Mouse (Mus musculus) right cerebral cortex, postnatal 10 days (tissue): ENCODE data around the gene Dusp10.

ENCODE experiments used
- DNase-seq, 2 experiments: peaks; one replicate each; pipeline ENCODE4 v3.0.0; 2021; ENCODE audit warnings: low spot score in 2 of 2

Dusp10 gene

DNA sequence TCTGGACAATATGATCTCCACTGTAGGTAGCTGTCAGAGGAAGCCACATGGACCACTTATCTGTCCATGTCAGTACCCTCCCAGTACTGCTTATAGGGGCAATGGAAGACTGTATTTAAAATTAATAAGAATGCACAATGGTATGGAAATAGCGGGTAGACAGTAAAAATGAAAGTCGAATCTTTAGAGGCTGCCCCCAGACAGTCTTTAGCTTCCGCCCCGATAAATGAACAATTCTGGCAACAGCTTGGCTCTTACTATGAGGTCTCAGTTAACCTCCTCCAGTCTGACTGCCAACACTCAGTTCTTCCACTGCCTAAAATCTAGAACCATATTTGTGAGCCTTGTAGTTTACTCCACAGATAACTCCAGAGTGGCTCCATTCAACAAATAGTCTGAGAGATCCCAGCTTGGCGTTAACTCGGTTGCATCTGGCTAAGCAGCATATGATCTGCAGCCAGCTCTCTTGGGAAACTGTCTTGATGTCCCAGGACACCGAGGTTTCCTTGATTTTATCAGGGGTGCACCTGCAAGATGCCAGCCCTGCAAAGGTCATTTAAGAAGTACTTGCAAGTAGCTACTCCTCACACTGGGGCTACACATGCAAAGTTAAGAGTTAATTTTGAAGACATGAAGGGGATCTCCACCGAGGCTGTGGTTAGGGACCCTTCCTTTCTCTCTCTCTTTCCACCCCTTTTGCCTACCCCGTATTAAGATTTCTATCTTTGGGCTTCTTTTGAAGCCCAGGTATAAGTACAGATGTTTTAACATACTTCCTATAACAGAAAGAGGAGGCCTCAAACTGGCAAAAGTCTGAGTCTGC, 88.0 kb downstream of the Dusp10 start:
- DNase-seq = no peak

DNA sequence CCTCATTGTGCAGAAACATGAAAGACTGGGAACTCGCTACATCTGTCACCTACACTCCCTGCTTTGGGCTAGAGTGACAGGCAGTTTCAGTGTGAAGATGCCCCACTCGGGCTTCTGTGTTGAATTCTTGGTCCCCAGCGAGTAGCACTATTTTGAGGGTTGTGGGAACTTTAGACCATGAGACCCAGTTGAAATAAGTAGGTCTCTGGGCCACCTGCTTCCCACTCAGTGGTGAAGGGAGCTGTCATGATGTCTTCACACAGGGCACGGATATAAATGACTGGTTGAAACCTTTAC, 88.6 kb downstream of the Dusp10 start:
- no peak for DNase-seq

DNA sequence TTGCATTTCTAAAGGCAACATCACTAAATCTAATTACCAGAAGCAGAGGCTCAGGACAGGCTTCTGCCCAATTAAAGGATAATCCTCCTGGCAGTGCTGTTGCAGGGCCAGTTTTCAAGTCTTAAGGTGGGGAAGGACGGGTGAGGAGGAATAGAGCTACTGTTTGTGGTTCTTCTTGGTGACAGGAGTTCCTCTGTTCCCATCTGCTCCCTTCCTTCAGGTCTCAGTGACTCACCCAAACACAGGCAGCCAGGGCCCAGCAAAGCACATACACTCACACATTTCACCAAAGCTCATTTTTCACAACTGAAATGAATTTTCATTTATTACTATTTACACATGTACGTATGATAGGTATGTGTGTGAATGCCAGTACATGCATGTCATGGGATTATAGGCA, 93.7 kb downstream of the Dusp10 start:
- no peak for DNase-seq

DNA sequence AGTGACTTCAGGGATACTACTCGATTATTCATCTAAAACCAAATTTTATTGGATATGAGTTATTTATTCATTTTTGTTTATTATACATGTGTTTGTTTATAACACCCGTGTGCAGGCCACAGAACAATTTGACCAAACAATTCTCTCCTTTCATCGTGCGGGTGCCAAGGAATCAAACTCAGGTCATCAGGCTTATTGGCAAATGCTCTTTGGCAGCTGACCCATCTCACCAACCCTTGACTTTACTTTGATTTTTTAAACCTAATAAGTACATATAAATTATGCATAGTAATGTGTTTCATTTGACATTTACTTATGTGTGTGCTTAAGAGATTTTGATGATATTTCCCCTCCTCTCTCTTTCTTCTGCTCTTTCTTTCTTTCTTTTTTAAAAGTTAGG, 94.3 kb downstream of the Dusp10 start:
- DNase-seq = no peak

DNA sequence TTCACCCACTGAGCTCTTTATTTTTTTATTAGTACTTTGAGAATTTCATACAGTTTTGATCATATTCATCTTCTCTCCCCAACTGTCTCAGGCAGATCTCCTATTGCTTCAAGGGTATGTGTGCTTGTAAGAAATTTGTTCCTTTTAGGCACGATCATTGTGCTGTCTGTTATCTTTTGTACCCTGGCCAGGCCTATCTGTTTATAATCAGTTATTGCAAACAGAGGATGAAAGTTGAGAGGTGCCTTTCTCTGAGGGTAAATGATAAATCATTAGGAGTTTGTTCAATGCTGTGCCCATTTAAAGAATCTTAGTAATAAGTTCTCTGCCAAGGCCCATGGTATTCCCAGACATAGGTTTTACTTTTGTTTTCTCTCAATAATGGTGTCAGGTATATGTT, 95.2 kb downstream of the Dusp10 start:
- no peak for DNase-seq

DNA sequence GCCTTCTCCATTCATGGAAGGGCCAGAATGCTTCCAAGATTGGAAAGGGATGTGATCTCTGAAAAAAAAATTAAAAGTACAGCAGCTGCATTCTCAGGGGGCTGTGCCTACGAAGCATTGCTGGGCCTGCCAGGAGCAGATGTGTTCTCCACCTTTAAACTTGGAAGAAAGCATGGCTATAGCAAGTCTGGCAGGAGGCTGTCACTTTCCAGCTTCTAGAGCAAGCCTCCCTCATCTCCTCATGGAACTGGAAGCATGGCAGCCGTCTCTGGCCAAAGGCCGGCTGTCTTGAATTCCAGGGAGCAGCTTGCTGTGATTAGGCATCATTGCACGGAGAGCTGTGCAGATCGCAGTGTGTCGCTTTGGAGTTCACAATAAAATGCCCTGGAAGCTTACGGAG, 104.5 kb downstream of the Dusp10 start:
- DNase-seq = no peak

DNA sequence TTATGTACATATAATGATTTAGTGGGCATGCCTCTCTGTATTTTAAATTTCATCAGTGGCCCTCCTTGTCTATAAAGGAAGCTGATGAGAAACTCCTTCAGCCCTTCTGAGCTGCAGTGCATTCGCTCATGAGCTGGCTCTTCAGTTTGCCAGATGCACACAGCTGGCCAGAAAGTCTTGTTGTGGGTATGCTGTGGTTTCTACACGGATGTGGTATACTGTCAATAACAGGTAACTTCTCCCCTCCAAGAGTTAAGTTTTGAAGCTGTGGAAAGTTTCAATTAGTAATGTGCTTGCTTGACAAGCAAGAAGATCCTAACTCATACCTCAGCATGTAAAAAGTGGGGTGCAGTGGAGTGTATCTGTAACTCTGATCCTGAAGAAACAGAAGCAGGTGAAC, 104.9 kb downstream of the Dusp10 start:
- DNase-seq = no peak

DNA sequence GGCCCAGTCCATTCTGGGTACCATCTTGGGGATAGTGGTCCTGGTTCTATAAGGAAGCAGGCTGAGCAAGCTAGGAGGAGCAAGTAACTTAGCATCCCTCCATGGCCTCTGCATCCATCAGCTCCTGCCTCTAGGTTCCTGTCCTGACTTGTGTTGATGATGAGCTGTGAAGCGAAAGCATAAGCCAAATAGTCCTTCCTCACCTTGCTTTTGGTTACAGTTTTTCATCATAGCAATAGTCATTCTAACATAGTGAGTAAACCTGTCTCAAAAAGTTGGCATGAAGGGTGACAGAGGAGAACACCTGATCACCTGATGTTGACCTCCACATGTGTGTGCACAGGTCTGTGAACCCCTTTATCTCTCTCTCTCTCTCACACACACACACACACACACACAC, 105.5 kb downstream of the Dusp10 start:
- DNase-seq = no peak
